Mouse (Mus musculus) urinary bladder, postnatal 4 days (tissue): ENCODE results near the gene Lactbl1.

ENCODE experiments used
- DNase-seq, 2 experiments: peaks; one replicate each; pipeline ENCODE4 v3.0.0; 2021 to 2022; ENCODE audit warnings: low spot score in 2 of 2

The Lactbl1 gene

GRCm38 (mm10) chr4:136636983-136637562 lies 14.7 kb downstream of the Lactbl1 start:
- DNase-seq: no peak

GRCm38 (mm10) chr4:136637563-136638229 lies 15.3 kb downstream of the Lactbl1 start:
- peak in 1 of 2 experiments; percentile 58 for DNase-seq

- no peak for DNase-seq
These were observed 15.9 kb downstream of the Lactbl1 start for GRCm38 (mm10) chr4:136638230-136638750.

GRCm38 (mm10) chr4:136638890-136639289 lies 16.5 kb downstream of the Lactbl1 start:
- no peak for DNase-seq

- peak; percentile 74 to 90 for DNase-seq
These were observed 26.6 kb downstream of the Lactbl1 start for GRCm38 (mm10) chr4:136648922-136649479.

GRCm38 (mm10) chr4:136649480-136650196 lies 27.2 kb downstream of the Lactbl1 start:
- no peak for DNase-seq

- no peak for DNase-seq
These were observed 27.8 kb downstream of the Lactbl1 start for GRCm38 (mm10) chr4:136650261-136650660.

GRCm38 (mm10) chr4:136651357-136651811 lies 29.0 kb downstream of the Lactbl1 start:
- no peak for DNase-seq

GRCm38 (mm10) chr4:136651882-136652527 lies 29.6 kb downstream of the Lactbl1 start:
- DNase-seq: no peak

- DNase-seq: no peak
These were observed 30.1 kb downstream of the Lactbl1 start for GRCm38 (mm10) chr4:136652528-136652910.

- no peak for DNase-seq
These were observed 30.6 kb downstream of the Lactbl1 start for GRCm38 (mm10) chr4:136653019-136653418.

- DNase-seq: no peak
These were observed 31.3 kb downstream of the Lactbl1 start for GRCm38 (mm10) chr4:136653692-136654234.

- no peak for DNase-seq
These were observed 35.5 kb downstream of the Lactbl1 start for GRCm38 (mm10) chr4:136657914-136658313.

- DNase-seq: no peak
These were observed 42.6 kb downstream of the Lactbl1 start for GRCm38 (mm10) chr4:136665068-136665467.

GRCm38 (mm10) chr4:136666002-136666401 lies 43.6 kb downstream of the Lactbl1 start:
- DNase-seq: no peak

GRCm38 (mm10) chr4:136667757-136668156 lies 45.3 kb downstream of the Lactbl1 start:
- no peak for DNase-seq

- DNase-seq: no peak
These were observed 50.1 kb downstream of the Lactbl1 start for GRCm38 (mm10) chr4:136672335-136673090.

- no peak for DNase-seq
These were observed 53.0 kb downstream of the Lactbl1 start for GRCm38 (mm10) chr4:136675439-136675838.

- peak; percentile 64 to 84 for DNase-seq
These were observed 56.1 kb downstream of the Lactbl1 start for GRCm38 (mm10) chr4:136678480-136678879.

GRCm38 (mm10) chr4:136679221-136679620 lies 56.8 kb downstream of the Lactbl1 start:
- DNase-seq: no peak

GRCm38 (mm10) chr4:136680641-136681040 lies 58.2 kb downstream of the Lactbl1 start:
- DNase-seq: no peak
